Mouse (Mus musculus): ENCODE results near the gene Nop56. TPM values are rescaled to one million over a fixed set of nuclear protein-coding genes. Genes with fewer than 3 reads are reported as not detected.
A peak's percentile ranks its signal among the peaks of the same experiment; 100 is the strongest.

Gene Nop56
- 433 and 507 TPM in 2 replicates for total RNA-seq (2015)
- total RNA-seq (2017): 455 and 508 TPM in 2 replicates

DNA sequence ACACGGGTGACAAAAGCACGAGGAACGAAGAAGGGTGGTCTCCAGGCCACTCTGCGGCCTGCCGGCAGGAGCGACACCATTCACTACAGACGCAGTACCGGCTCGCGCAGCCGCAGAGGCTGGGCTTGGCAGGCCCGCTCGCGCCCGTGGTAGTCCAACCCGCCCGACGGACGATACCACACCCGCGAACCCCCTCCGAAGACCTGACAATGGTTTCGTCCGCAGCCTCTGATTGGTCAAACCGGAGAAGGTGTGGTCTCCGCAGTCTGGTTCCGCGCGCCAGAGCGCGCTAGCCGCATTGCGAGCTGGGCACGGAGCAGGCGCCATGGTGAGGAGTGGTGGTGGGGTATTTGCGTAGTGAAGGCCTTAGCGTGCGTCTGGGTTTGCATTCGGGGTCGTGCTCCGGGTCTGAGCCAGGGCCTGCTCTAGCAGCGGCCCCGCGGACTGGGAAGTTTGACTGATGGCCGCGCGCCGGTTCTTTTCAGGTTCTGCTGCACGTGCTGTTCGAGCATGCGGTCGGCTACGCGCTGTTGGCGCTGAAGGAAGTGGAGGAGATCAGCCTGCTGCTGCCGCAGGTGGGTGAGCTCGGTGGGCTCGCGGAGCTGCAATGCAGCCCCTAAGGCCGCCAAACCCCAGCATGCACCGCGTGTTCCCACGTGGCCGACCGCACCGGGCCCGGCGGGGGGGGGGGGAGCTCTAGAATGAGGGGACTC is at the start of gene Nop56:
Gene Nop56 (plus strand): TSS at position 282 of the 713 bp plus-strand sequence.
- peak; percentile 88 for ATAC-seq (replicated peaks; ENCODE audit: poor library complexity)

DNA sequence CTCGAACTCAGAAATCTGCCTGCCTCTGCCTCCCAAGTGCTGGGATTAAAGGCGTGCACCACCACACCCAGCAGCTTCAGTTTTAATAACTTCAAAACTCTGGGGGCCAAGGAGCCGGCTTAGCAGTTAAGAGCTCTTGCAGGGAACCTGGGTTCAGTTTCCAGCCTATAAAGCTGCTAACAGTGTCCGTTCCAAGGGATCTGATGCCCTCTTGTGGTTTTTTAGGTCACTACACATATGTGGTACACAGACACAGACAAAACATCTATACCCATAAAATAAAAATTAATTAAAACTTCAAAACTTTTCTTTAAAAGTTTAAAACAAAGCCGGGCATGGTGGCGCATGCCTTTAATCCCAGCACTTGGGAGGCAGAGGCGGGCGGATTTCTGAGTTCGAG is 27.3 kb upstream of the Nop56 start:
- ATAC-seq (replicated peaks; ENCODE audit: poor library complexity): peak; percentile 92

DNA sequence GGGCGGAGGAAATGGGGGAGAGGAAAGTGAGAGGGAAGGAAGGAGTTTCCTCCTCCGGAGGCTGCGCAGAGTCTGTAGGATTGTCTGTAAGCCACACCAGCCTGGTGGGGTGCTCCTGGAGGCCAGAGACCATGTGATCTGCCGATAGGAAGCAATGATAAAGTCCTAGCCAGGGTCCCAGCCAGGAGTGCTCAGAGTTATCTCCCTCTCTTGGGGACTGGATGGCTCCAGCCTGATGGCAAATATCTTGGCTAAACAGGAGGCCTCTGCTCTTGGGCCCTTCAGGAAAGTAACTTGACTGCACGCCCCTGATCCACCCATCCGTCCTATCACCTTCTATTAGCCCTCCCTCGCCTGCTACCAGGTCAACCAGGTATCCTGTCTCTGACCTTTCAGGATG is 26.0 kb upstream of the Nop56 start:
- no peak for ATAC-seq (replicated peaks; ENCODE audit: poor library complexity)

DNA sequence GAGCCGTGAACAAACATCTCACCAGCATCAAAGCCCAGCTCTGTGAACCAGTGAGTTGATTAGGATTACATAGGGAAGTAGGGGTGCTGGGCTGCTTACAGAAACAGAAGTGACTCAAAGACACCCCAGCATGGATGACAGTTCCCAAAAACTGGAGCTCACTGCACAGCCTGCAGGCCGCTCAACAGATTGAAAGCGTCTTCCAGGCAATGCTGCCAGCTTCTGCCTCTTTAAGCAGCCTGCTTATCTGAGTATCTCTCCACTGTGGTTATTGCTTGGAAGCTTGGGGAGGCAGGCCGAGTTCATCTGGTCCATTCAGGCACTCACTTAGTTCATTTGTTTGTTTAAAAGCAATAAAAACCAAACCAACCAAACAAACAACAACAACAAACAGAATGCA is 17.5 kb upstream of the Nop56 start:
- ATAC-seq (replicated peaks; ENCODE audit: poor library complexity): peak; percentile 73

DNA sequence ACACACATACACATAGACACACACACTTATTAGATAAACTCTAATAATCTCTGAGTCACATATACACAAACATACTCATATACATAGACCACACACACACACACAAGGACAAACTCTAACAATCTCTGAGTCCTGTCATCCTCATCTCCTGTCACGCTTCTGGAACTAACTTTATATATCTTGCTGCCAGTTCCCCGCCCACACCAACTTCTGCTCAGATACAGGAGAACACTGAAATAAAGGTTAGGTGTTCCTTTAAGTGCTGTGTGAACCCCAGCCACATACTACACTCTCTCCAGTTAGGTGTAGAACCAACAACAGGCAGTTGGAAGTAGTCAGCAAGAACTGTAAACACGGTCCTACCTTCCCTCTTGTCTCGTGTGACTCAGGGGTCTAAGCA is 13.4 kb upstream of the Nop56 start:
- ATAC-seq (replicated peaks; ENCODE audit: poor library complexity): no peak

DNA sequence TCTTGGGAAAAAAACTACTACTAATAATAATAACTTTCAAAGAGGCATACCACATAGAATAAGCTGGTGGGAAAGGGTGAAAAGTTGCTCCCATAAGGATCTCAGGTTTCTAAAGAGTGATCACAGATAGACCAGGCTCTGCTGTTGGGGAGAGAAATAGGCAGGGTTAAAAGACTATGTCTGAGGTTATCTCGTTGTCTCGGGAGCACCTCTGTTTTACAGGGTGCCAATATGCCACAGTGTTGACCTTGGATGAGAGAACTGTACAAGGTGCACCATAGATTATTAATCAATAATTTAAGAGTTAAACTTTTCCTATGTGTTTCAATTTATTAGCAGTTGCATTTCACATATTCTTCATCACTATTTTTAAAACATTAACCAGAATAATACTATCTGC is 12.3 kb upstream of the Nop56 start:
- no peak for ATAC-seq (replicated peaks; ENCODE audit: poor library complexity)

DNA sequence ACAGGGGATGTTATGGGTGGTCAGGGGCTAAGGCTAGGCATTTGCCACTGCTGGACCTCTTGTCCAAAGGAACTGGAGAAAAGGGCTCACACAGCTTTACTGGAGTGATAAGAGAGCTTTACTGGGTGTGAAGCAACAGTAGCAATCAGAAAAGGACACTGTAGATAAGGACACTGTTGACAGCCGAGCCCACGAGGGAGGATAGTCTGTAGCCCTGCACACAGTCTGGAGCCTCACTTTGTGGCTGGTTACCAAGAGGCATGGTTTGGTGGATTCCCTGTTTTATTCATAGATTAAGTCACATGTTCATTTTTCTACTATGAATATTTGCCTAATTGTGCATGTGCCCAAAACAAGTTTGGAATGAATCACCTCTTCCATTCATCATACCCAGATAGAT is 11.8 kb upstream of the Nop56 start:
- ATAC-seq (replicated peaks; ENCODE audit: poor library complexity): peak; percentile 88

DNA sequence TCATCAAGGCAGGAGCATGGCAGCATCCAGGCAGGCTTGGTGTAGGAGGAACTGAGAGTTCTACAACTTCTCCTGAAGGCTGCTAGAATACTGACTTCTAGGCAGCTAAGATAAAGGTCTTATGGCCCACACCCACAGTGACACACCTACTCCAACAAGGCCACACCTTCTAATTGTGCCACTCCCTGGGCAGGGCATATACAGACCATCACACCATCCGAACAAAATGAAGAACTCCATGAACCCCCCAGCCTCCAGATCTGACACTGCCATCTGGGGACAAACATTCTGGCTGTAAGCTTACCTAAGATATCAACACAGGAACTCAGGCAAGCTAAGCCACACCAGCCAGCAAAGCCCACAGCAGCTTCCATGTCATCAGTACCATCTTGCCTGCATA is 8.7 kb upstream of the Nop56 start:
- peak; percentile 74 for ATAC-seq (replicated peaks; ENCODE audit: poor library complexity)

DNA sequence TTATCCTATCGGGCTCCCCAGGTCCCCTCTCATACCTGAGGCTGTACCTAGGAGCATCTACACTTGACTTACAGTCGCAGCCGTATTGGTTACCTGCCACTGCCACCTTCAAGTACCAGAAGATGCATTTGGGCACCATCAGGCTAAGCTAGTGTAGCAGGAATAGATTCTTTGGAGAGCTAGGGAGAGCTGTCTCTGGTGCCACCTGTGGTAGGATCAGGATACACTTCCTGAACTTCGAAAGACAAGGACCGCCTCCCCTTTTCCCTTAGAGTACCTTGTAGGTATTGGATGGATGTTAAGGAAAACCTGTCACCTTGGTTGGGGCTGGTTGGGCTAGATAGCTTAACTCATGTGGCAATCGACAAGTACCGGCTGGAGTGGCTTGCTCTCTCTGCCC is 6.2 kb upstream of the Nop56 start:
- no peak for ATAC-seq (replicated peaks; ENCODE audit: poor library complexity)

DNA sequence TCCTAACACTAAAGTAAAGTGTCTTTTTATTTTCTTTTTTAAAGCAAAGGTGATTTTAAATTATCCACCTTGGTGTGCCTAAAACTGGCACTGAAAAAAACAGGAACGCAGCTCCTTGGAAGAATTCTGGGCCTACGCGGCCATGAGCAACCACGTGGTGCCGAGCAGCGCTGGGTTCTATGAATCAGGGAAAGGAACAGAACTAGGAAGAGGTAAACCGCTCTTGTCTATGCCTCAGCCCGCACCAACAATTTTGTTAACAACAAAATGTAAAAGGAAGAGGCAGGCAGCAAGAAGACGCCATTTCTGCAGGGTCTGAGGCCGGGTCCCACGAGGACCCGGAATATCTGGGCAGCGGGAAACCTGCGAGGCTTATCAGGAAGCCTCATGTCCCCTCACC is 498 bp upstream of the Nop56 start:
- peak; percentile 5; the same call in 1 of the 2 replicates for ATAC-seq (replicated peaks; ENCODE audit: poor library complexity)

DNA sequence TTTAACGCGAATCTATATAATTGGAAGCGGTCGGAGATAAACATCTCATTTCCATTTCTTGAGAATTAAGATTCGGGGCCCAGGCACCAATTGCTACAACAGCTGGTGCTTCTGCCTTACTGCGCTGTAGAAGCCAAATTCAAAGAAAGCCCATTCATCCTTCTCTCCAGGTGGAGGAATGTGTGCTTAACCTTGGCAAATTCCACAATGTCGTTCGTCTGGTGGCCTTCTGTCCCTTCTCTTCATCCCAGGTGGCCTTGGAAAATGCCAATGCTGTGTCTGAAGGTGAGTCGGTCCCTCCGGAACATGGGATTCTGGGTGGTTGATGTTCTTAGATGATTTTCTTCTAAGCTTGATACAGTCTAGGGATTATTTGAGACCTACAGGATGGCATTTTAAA is 632 bp downstream of the Nop56 start:
- no peak for ATAC-seq (replicated peaks; ENCODE audit: poor library complexity)

DNA sequence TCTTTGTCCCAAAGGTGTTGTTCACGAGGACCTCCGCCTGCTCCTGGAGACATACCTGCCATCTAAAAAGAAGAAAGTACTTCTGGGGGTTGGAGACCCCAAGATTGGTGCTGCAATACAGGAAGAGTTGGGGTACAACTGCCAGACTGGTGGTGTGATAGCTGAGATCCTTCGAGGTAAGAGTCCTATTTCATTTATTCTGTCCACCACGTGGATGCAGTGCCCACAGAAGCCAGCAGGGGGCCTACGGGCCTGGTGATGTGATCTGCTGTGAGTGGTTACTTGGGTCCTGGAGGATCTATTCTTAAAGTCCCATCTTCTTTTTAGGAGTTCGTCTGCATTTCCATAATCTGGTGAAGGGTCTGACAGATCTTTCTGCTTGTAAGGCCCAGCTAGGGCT is 1.4 kb downstream of the Nop56 start:
- ATAC-seq (replicated peaks; ENCODE audit: poor library complexity): peak; percentile 43

DNA sequence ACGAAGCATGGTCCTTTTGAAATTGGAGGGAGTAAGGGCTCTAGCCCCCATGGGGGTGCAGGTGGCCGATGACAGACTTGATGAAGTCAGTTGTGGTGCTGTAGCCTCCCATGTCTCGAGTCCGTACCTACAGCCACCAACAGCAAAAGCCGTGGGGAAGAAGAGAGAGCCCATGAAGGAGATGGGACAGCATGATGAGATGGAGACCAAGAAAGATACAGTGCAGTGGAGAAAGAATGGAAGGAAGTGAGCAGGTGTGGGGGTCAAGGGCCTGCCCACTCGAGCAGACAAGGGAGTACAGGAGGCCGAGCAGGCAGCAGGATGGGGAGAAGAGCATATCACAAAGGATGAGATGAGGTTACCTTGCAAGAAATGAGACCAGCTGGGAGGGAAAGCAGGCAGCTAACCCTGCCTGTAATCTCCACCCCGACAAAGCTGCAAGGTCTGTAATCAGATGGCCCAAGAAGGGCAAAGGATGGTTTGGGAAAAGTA is 5.4 kb downstream of the Nop56 start:
- ATAC-seq (replicated peaks; ENCODE audit: poor library complexity): peak; percentile 4; the same call in 1 of the 2 replicates

DNA sequence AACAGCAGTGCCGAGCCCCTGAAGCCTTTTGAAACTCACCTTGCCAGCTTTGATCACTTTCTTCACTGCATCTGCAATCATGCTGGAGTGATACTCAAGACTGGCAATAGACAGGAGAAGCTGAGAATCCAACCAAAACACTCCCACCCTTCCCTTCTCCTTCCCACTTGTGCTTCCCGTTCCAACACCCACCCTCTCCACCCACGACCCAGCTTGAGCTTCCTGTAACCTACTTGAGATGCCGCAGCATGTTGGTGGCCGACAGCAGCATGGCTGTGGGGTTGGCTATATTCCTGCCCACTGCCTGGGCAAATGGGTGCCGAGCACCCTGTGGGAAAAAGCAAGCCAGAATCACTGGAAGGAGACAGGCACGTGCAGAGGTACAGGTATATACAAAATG is 6.0 kb downstream of the Nop56 start:
- no peak for ATAC-seq (replicated peaks; ENCODE audit: poor library complexity)

DNA sequence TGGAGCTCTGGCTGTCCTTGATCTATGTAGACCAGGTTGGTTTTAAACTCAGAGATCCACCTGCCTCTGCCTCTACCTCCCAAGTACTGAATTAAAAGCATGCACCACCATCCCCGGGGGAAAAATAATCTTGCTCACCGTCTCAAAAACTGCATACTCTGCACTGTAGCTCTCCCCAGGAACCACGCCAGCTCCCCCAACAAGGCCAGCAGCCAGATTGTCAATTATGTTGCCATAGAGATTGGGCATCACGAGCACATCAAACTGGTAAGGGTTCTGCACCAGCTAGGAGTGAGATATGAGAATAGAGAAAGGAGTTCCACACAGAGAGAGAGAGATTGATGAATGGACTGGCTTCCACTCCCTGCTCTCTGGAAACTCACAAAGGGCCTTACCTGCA is 6.6 kb downstream of the Nop56 start:
- ATAC-seq (replicated peaks; ENCODE audit: poor library complexity): no peak

DNA sequence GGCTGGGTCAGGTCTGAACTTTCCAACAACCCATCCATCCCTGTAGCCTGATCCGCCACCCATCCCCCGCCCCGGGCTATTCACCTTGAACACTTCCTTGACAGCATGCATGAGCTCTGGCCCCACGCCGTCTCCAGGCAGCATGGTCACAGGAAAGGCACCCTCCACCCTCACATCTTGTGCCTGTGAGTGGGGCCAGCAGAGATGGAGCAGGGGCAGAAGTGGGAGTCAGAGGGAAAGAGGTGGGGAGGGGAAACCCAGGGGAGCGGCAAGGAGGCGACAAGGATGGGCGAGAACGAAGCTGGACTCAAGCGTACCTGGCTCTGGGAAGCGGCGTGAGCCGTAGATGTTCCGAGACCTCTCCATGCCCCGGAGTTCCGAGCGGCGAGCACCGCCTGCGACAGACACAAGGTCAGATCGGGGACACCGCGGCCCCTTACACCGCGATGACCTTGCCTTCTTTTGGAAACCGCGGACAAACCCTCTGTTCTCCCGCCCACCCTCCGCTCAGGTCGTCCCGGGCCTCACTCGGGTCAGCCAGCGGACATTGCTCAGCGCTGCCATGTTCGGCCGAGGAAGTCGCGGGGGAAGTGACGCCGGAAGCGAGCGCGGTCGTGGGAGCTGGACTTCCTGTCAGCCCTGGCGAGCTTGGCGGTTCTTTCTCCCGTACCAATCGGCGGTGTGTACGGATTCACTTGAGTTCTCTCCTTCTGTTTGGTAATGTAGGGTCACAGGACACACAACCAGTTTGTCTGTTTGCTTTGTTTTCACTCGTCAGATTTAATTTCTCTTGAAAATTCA is 9.8 kb downstream of the Nop56 start, which contains the start of gene Idh3b:
Gene Idh3b (minus strand): TSS at position 694 of the 801 bp plus-strand sequence.
- ATAC-seq (replicated peaks; ENCODE audit: poor library complexity): peak; percentile 85

DNA sequence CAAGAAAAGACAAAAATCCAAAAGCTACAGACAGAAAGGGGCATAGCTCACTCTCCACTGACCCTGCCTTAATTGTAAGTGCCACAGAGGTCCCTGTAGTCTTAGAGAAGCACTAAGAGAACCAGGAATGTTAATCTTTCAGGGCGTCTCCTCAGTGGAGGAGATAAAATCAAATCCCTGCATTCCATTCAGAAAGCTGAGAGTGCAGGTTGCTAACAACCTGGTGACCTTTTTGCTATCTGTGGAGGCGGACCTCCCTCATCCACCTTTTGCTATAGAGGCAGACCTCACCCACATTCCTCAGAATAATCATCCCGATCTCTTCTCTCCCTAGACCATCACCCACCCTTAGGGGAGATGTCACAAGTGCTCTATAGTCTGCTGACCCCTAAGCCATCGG is 14.9 kb downstream of the Nop56 start:
- no peak for ATAC-seq (replicated peaks; ENCODE audit: poor library complexity)

DNA sequence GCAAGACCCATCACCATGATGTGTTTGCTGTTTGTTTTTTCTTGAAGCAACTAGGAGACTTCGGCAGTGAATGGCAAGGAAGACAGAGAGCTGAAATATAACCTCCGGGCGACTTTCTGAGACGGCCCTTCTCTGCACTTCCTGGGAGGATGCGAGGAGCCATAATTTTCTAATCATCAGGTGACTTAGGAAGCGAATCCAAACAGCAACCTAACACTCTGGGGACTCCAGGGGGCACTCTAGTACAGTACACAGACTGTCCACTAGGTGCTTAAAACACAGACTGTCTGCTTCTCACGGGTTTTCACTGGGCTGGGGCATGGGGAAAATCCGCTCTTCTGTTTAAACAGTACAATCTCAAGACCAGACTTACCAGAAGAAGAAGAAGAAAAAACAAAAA is 17.2 kb downstream of the Nop56 start:
- ATAC-seq (replicated peaks; ENCODE audit: poor library complexity): peak; percentile 84

DNA sequence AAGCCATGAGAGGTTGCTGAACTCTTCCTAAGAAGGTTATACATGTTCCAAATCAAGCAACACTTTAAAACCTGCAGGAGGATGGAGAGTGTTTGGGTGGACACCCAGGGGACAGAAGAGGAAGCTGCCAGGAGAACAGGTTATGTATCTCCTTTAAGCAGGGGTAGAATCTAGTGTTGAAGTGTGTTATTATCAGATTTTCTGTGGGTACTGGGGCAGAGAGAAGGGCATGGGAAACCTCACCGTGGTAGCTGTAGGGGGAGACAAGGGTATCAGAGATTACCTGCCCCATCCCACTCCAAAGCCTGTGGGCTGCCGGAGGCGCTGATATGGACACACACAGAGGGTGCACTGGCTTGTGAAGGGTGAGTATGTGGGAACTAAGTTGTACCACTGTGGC is 18.8 kb downstream of the Nop56 start:
- ATAC-seq (replicated peaks; ENCODE audit: poor library complexity): peak; percentile 7

DNA sequence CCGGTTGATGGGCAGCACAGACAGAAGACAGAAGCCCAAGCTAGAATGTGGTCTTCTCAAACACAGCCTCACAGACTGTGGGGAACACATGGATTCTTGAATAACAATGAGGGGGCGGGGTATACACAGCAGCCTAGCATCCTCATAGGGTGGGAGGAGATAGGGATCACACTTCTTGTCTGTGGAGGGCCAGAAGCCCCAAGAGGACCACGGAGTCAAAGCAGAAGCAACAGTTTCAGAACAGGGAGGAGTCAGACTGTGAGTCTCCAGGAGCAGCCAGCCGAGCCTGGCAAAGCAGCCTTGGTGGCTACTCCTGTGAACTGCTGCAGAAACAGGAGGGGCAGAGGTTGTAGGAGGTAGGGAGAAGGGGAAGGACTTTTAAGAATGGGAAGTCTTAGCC is 19.3 kb downstream of the Nop56 start:
- ATAC-seq (replicated peaks; ENCODE audit: poor library complexity): peak; percentile 42

DNA sequence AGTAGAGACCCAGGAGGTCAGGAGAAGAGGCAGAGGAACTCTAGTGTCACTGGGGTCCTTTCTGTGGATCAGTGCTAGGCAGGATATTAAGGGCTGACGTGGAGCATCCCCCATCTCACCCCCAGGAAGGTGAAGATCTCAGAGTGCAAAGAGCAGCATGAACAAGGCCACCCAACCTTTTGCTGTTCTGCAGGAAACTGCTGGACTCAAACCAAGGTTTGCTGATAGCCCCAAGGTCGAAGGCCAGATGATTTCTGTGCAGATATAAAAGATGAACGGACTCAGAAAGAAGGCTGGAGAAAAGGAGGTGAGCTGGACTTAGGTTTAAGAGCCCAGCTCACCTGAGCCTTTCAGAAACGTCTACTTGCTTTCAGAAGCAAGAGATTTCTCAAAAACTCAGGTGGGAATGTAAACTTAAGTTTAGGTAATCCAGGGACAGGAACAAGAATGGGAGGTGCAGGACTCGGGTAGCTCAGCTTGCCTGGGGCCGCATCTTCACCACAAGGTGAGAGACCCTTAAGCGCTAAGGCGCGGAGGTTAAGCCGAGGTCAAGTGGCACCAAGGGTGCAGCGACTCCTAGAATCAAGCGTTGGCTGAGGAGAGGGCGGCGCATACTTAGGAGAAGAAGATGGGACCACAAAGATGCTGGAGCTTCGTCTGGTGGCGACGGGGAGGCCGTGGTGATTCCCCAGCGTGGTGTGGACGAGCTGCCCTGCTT is 20.1 kb downstream of the Nop56 start:
- ATAC-seq (replicated peaks; ENCODE audit: poor library complexity): no peak

DNA sequence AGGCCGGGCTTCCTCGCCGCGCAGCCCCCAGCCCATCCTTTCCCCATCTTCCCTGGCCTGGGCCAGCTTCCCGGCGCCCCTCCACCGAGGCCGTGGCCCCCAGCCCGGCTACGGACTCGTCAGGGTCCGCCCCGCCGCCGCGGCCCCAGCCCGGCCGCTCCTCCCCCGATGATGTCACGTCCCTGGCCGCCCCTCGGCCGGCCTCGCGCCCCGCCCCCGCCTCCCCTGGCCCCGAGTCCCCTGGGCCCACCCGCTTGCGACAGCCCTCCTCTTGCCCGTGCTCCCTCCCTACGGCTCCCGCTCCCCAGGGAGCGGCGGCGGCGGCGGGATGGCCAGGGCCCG is 20.7 kb downstream of the Nop56 start, which contains the start of gene Ebf4:
Gene Ebf4 (plus strand): TSS at position 234 of the 342 bp plus-strand sequence.
- ATAC-seq (replicated peaks; ENCODE audit: poor library complexity): no peak
